8 mouse cellular contexts compared by ENCODE assay signal in genomic region chr2:153446017-153446408, GRCm38 (mm10). TPM values are rescaled to one million over a fixed set of nuclear protein-coding genes. Genes with fewer than 3 reads are reported as not detected.
DNase-seq lines count a peak whose midpoint lies in the region; ATAC-seq and TF ChIP-seq lines count a peak whose summit lies in the region.

No protein-coding gene starts in this region.

- H3K9ac ChIP-seq in heart, postnatal 0 days (replicated peaks; ENCODE audit: low read depth, low read length) = peak overlapping the region; percentile 91; the same call in 1 of the 2 replicates
- peak overlapping the region; percentile 45; the same call in 1 of the 2 replicates for H3K9ac ChIP-seq in lung, postnatal 0 days (replicated peaks; ENCODE audit: low read depth)

- H3K4me3 ChIP-seq in G1E (ENCODE audit: low read depth, low read length) = peak overlapping the region; percentile 79; the same call in 1 of the 2 replicates
- peak overlapping the region; percentile 98 for H3K4me3 ChIP-seq in heart, postnatal 0 days (ENCODE audit: low read depth, low read length)
- peak overlapping the region; percentile 98 for H3K4me3 ChIP-seq in lung, postnatal 0 days (ENCODE audit: low read depth, low read length)

- peak overlapping the region; percentile 78 for H3K4me2 ChIP-seq in heart, postnatal 0 days (ENCODE audit: low read depth, low read length)
- H3K4me2 ChIP-seq in lung, postnatal 0 days (replicated peaks; ENCODE audit: low read depth, low read length) = peak overlapping the region; percentile 99

- peaks cover 26% of the 10 kb centered on the region for H3K36me3 ChIP-seq in G1E (replicated peaks)
- H3K36me3 ChIP-seq in heart, postnatal 0 days (replicated peaks; ENCODE audit: control insufficient read depth, insufficient read depth, low read length) = no peaks in the 10 kb centered on the region
- no peaks in the 10 kb centered on the region for H3K36me3 ChIP-seq in lung, postnatal 0 days (ENCODE audit: insufficient read depth, low read length)

- no peaks in the 10 kb centered on the region for H3K9me3 ChIP-seq in G1E (replicated peaks)
- H3K9me3 ChIP-seq in heart, postnatal 0 days (replicated peaks; ENCODE audit: control insufficient read depth, low read length) = no peaks in the 10 kb centered on the region
- H3K9me3 ChIP-seq in lung, postnatal 0 days (ENCODE audit: low read length) = no peaks in the 10 kb centered on the region

- peaks cover 53% of the 10 kb centered on the region for H3K4me1 ChIP-seq in G1E (ENCODE audit: insufficient read depth, low read depth, low read length)
- H3K4me1 ChIP-seq in heart, postnatal 0 days (ENCODE audit: control insufficient read depth, insufficient read depth) = peaks cover 18% of the 10 kb centered on the region
- peaks cover 24% of the 10 kb centered on the region for H3K4me1 ChIP-seq in lung, postnatal 0 days (ENCODE audit: insufficient read depth, low read depth, low read length)

- under 1% methylated on average over 8 of the region's 8 CpGs for WGBS in heart, postnatal 0 days
- under 1% methylated on average over 8 of the region's 8 CpGs for WGBS in lung, postnatal 0 days

- 0 out of 2 replicates have a peak overlapping the region, but pooled peaks have one; percentile 89 for H3K27ac ChIP-seq in heart, postnatal 0 days (ENCODE audit: low read depth)
- no peak overlapping the region for H3K27ac ChIP-seq in lung, postnatal 0 days (ENCODE audit: low read length)

- ATAC-seq in G1E (ENCODE audit: extremely low read depth, insufficient number of reproducible peaks, low FRiP score, poor library complexity, severe bottlenecking) = no peak
- ATAC-seq in heart, postnatal 0 days (ENCODE audit: insufficient read depth, low read depth) = no peak
- no peak for ATAC-seq in lung, postnatal 0 days

- peaks cover 33% of the 10 kb centered on the region for H3K27me3 ChIP-seq in G1E (ENCODE audit: insufficient read depth, low read length)
- H3K27me3 ChIP-seq in heart, postnatal 0 days (ENCODE audit: control insufficient read depth, insufficient read depth, low read length) = no peaks in the 10 kb centered on the region
- H3K27me3 ChIP-seq in lung, postnatal 0 days (replicated peaks; ENCODE audit: insufficient read depth, low read length) = no peaks in the 10 kb centered on the region

- TF ChIP-seq CTCF in G1E (IDR thresholded peaks at IDR 0.05; ENCODE audit: low read depth, low read length) = peak; percentile 50
- peak; percentile 70 for TF ChIP-seq CTCF in heart, postnatal 0 days (IDR thresholded peaks at IDR 0.05; ENCODE audit: low read depth)
- TF ChIP-seq CTCF in lung, postnatal 0 days (IDR thresholded peaks at IDR 0.05) = peak; percentile 81

- no peak for TF ChIP-seq EP300 in heart, postnatal 0 days (IDR thresholded peaks at IDR 0.05; ENCODE audit: low read depth)
- TF ChIP-seq EP300 in lung, postnatal 0 days (IDR thresholded peaks at IDR 0.05) = no peak

- peak; percentile 83 for DNase-seq in CD4-positive, CD25-positive, alpha-beta regulatory T cell, adult 2 months (ENCODE audit: low read depth, low spot score)
- DNase-seq in G1E (ENCODE audit: low spot score) = no peak
- peak; percentile 87 for DNase-seq in embryo, embryonic 11 days
- peak; percentile 85 for DNase-seq in heart, postnatal 0 days (ENCODE audit: low spot score)
- peak; percentile 56 to 67 for DNase-seq in layer of hippocampus, adult 8-10 months (ENCODE audit: low spot score in 2 of 2)
- DNase-seq in lung, postnatal 0 days (ENCODE audit: low spot score) = peak; percentile 86
- peak; percentile 65 for DNase-seq in retina, adult 2 months (ENCODE audit: low read depth, low spot score)
- no peak for DNase-seq in adrenal gland, postnatal 4 days (ENCODE audit: low spot score in 2 of 2)

RNA-seq across cellular contexts. Expression of gene 4930404H24Rik, which starts 46.6 kb away (rescaled TPM):
- total RNA-seq in G1E (2014; fragmentation: Nextera tagmentation) = not detected in 2 replicates
- not detected in 2 replicates for total RNA-seq in G1E (2017)
- polyA plus RNA-seq in G1E (2012) = not detected in 2 replicates
- total RNA-seq in heart, postnatal 0 days (2014; rRNA removed; ENCODE audit: low replicate concordance) = not detected in 2 replicates
- polyA plus RNA-seq in heart, postnatal 0 days (2015; fragmentation: Nextera tagmentation; extraction: Ambion mirVana) = 0.45 TPM in 1 of 2 replicates, not detected in the other
- total RNA-seq in layer of hippocampus, adult 8-10 months (2022) = 1 to 10 TPM in 1 of 4 experiments, not detected in 3; 1.8 TPM
- not detected in 2 replicates for polyA plus RNA-seq in lung, postnatal 0 days (2015; fragmentation: Nextera tagmentation; extraction: Ambion mirVana)
- total RNA-seq in adrenal gland, postnatal 4 days (2021) = not detected

Comparison
In these comparisons a context has a peak if more than half of its experiments do, and no peak if none do; other contexts are left out.
1. DNase-seq: peak in CD4-positive, CD25-positive, alpha-beta regulatory T cell, adult 2 months (single experiment), embryo, embryonic 11 days (single experiment), heart, postnatal 0 days (single experiment), layer of hippocampus, adult 8-10 months (2 of 2), lung, postnatal 0 days (single experiment) and retina, adult 2 months (single experiment); none in G1E (single experiment) and adrenal gland, postnatal 4 days (0 of 2).
2. Peak in every context shown above with its lines, with median percentiles within 50 percentile points of each other: H3K4me3 ChIP-seq and CTCF ChIP-seq.